Mouse (Mus musculus) heart, adult 8-10 months (tissue): Measurements from ENCODE around the gene Car10. TPM values are rescaled to one million over a fixed set of nuclear protein-coding genes. Genes with fewer than 3 reads are reported as not detected.

Experiments
- DNase-seq: peaks from one replicate; pipeline ENCODE4 v3.0.0; 2022; ENCODE audit warnings: low spot score
- total RNA-seq, 4 experiments: library from RNA; stranded (reverse); gene quantifications; 2 replicates each; pipeline ENCODE4 v1.2.4; 2022

The Car10 gene
- total RNA-seq, 4 experiments from 2014 or later = not detected

GRCm38 (mm10) chr11:93571917-93572641 is 474.3 kb downstream of the Car10 start:
- no peak for DNase-seq

GRCm38 (mm10) chr11:93577441-93577840 is 479.6 kb downstream of the Car10 start:
- no peak for DNase-seq

GRCm38 (mm10) chr11:93579626-93580025 is 481.8 kb downstream of the Car10 start:
- DNase-seq = no peak

GRCm38 (mm10) chr11:93581326-93581725 is 483.5 kb downstream of the Car10 start:
- DNase-seq = no peak

- DNase-seq = no peak
These were observed 490.0 kb downstream of the Car10 start for GRCm38 (mm10) chr11:93587788-93588187.

GRCm38 (mm10) chr11:93590652-93591051 is 492.8 kb downstream of the Car10 start:
- no peak for DNase-seq

GRCm38 (mm10) chr11:93594033-93594432 is 496.2 kb downstream of the Car10 start:
- DNase-seq = no peak

- no peak for DNase-seq
These were observed 500.3 kb downstream of the Car10 start for GRCm38 (mm10) chr11:93598175-93598574.

GRCm38 (mm10) chr11:93599755-93600154 is 501.9 kb downstream of the Car10 start:
- no peak for DNase-seq

- DNase-seq = no peak
These were observed 505.7 kb downstream of the Car10 start for GRCm38 (mm10) chr11:93603575-93603974.

GRCm38 (mm10) chr11:93607111-93607510 is 509.3 kb downstream of the Car10 start:
- no peak for DNase-seq

GRCm38 (mm10) chr11:93608716-93609115 is 510.9 kb downstream of the Car10 start:
- DNase-seq = no peak

GRCm38 (mm10) chr11:93612071-93612470 is 514.2 kb downstream of the Car10 start:
- no peak for DNase-seq

- DNase-seq = no peak
These were observed 517.0 kb downstream of the Car10 start for GRCm38 (mm10) chr11:93614851-93615250.

GRCm38 (mm10) chr11:93623605-93624004 is 525.8 kb downstream of the Car10 start:
- DNase-seq = no peak

GRCm38 (mm10) chr11:93639410-93639809 is 541.6 kb downstream of the Car10 start:
- DNase-seq = no peak

- no peak for DNase-seq
These were observed 543.1 kb downstream of the Car10 start for GRCm38 (mm10) chr11:93640954-93641353.

GRCm38 (mm10) chr11:93642331-93642730 is 544.5 kb downstream of the Car10 start:
- DNase-seq = no peak

- DNase-seq = no peak
These were observed 545.2 kb downstream of the Car10 start for GRCm38 (mm10) chr11:93643006-93643405.

GRCm38 (mm10) chr11:93643436-93643835 is 545.6 kb downstream of the Car10 start:
- no peak for DNase-seq

GRCm38 (mm10) chr11:93646216-93646615 is 548.4 kb downstream of the Car10 start:
- DNase-seq = no peak
